Mouse (Mus musculus) intestine, embryonic 14.5 days (tissue): ENCODE measurements around the gene Rasl12. TPM values are rescaled to one million over a fixed set of nuclear protein-coding genes. Genes with fewer than 3 reads are reported as not detected.
A peak's percentile ranks its signal among the peaks of the same experiment; 100 is the strongest.

Experiments used
- ATAC-seq: fragments of 200-750 bp; cut with Nextera tagmentation; replicated peaks from 2 replicates; pipeline ENCODE4 v1.8.0; 2017; ENCODE audit warnings: low read depth, moderate number of reproducible peaks, moderate TSS enrichment, moderate library complexity; ENCODE audit not compliant: low FRiP score, low TSS enrichment
- DNase-seq: peaks from one replicate; pipeline ENCODE4 v3.0.0-alpha.2; 2018; ENCODE audit warnings: low spot score
- H3K27ac ChIP-seq: fragments of 300-500 bp; sonication (generic); 2 replicates; pipeline ENCODE4 v1.5.1; 2014; ENCODE audit warnings: low read depth, mild to moderate bottlenecking, control low read depth
- H3K27me3 ChIP-seq: fragments of 300-500 bp; sonication (generic); replicated peaks from 2 replicates; pipeline ENCODE4 v1.6.1; 2014; ENCODE audit warnings: low read length, control low read depth; ENCODE audit not compliant: control insufficient read depth, insufficient read depth
- H3K36me3 ChIP-seq: fragments of 300-500 bp; sonication (generic); 2 replicates; pipeline ENCODE4 v1.6.1; 2014; ENCODE audit warnings: low read length, control low read depth; ENCODE audit not compliant: control insufficient read depth, insufficient read depth
- H3K4me1 ChIP-seq: fragments of 300-500 bp; sonication (generic); replicated peaks from 2 replicates; pipeline ENCODE4 v1.6.1; 2014; ENCODE audit warnings: low read length, control low read depth, mixed read lengths; ENCODE audit not compliant: control insufficient read depth, insufficient read depth
- H3K4me2 ChIP-seq: fragments of 300-500 bp; sonication (generic); 2 replicates; pipeline ENCODE4 v1.6.1; 2014; ENCODE audit warnings: low read length
- H3K4me3 ChIP-seq: fragments of 300-500 bp; sonication (generic); 2 replicates; pipeline ENCODE4 v1.5.1; 2014; ENCODE audit warnings: low read depth, low read length, control low read depth, mixed read lengths
- H3K9ac ChIP-seq: fragments of 300-500 bp; sonication (generic); 2 replicates; pipeline ENCODE4 v1.6.1; 2014; ENCODE audit warnings: mild to moderate bottlenecking, low read length
- H3K9me3 ChIP-seq: fragments of 300-500 bp; sonication (generic); 2 replicates; pipeline ENCODE4 v1.6.1; 2016; ENCODE audit warnings: low read length, control low read depth; ENCODE audit not compliant: control insufficient read depth
- WGBS: fragments of 180-500 bp; shearing (Covaris S2); extraction: QIAGEN DNeasy Blood & Tissue Kit; methylation state at CpG from one replicate; pipeline ENCODE4 v1.1.7; 2014; 5-methylcytosine and 5-hydroxymethylcytosine counted together
- polyA plus RNA-seq: library from polyadenylated mRNA; unstranded; fragments of >200 nt; fragmentation: Nextera tagmentation; extraction: Ambion mirVana; gene quantifications from 2 replicates; pipeline ENCODE4 v1.2.1, GENCODE M21; 2014

The Rasl12 gene
- polyA plus RNA-seq, 1 experiment from 2014 or later = 2.7 TPM

GRCm38 (mm10) chr9:65422760-65423501 is 24.6 kb downstream of the Rasl12 start, which contains the start of gene Slc51b:
Gene Slc51b (minus strand): TSS chr9:65422955.
- H3K4me2 ChIP-seq = no peak within 1 kb of the TSS
- H3K9me3 ChIP-seq = no peaks in the 10 kb centered on the region
- no peak within 1 kb of the TSS for H3K4me3 ChIP-seq
- ATAC-seq (no peak), DNase-seq (no peak)
- no peaks in the 10 kb centered on the region for H3K4me1 ChIP-seq
- no peak within 1 kb of the TSS for H3K9ac ChIP-seq
- 69% methylated on average over 11 of the region's 11 CpGs for WGBS
- no peaks in the 10 kb centered on the region for H3K36me3 ChIP-seq
- H3K27me3 ChIP-seq = no peaks in the 10 kb centered on the region
- H3K27ac ChIP-seq = no peak within 1 kb of the TSS

GRCm38 (mm10) chr9:65424393-65424792 is 26.1 kb downstream of the Rasl12 start:
- ATAC-seq (no peak), DNase-seq (no peak)
- Histone ChIP-seq H3K4me3 (no peak overlapping the region), H3K9me3 (no peaks in the 10 kb centered on the region), H3K9ac (no peak overlapping the region), H3K4me1 (no peaks in the 10 kb centered on the region), H3K27me3 (no peaks in the 10 kb centered on the region), H3K27ac (no peak overlapping the region), H3K4me2 (no peak overlapping the region), H3K36me3 (no peaks in the 10 kb centered on the region)
- 20% methylated on average over 3 of the region's 3 CpGs for WGBS

- Histone ChIP-seq H3K36me3 (no peaks in the 10 kb centered on the region), H3K4me2 (no peak overlapping the region), H3K4me3 (no peak overlapping the region), H3K9ac (no peak overlapping the region), H3K9me3 (no peaks in the 10 kb centered on the region), H3K27ac (no peak overlapping the region), H3K27me3 (no peaks in the 10 kb centered on the region), H3K4me1 (no peaks in the 10 kb centered on the region)
- 78% methylated on average over 2 of the region's 2 CpGs for WGBS
- no peak for DNase-seq
- no peak for ATAC-seq
Observed at GRCm38 (mm10) chr9:65427511-65427910, 29.2 kb downstream of the Rasl12 start.

GRCm38 (mm10) chr9:65428003-65428402 is 29.7 kb downstream of the Rasl12 start:
- H3K27ac ChIP-seq = no peak overlapping the region
- no peak overlapping the region for H3K4me2 ChIP-seq
- no peaks in the 10 kb centered on the region for H3K36me3 ChIP-seq
- H3K9me3 ChIP-seq = no peaks in the 10 kb centered on the region
- ATAC-seq (no peak), DNase-seq (no peak)
- H3K4me3 ChIP-seq = no peak overlapping the region
- WGBS = 89% methylated on average over 5 of the region's 5 CpGs
- H3K4me1 ChIP-seq = no peaks in the 10 kb centered on the region
- no peaks in the 10 kb centered on the region; the same call in 1 of the 2 replicates for H3K27me3 ChIP-seq
- H3K9ac ChIP-seq = no peak overlapping the region

- H3K4me1 ChIP-seq = no peaks in the 10 kb centered on the region
- H3K27me3 ChIP-seq = no peaks in the 10 kb centered on the region; the same call in 1 of the 2 replicates
- ATAC-seq = no peak
- no peaks in the 10 kb centered on the region for H3K36me3 ChIP-seq
- H3K4me2 ChIP-seq = no peak overlapping the region
- DNase-seq = no peak
- no peaks in the 10 kb centered on the region for H3K9me3 ChIP-seq
- no peak overlapping the region for H3K27ac ChIP-seq
- no peak overlapping the region for H3K9ac ChIP-seq
- H3K4me3 ChIP-seq = no peak overlapping the region
Observed at GRCm38 (mm10) chr9:65430401-65430800, 32.1 kb downstream of the Rasl12 start.

GRCm38 (mm10) chr9:65430921-65431320 is 32.6 kb downstream of the Rasl12 start:
- Histone ChIP-seq H3K9me3 (no peaks in the 10 kb centered on the region), H3K36me3 (no peaks in the 10 kb centered on the region), H3K9ac (no peak overlapping the region), H3K27me3 (no peaks in the 10 kb centered on the region; the same call in 1 of the 2 replicates), H3K4me1 (no peaks in the 10 kb centered on the region), H3K4me3 (no peak overlapping the region), H3K27ac (no peak overlapping the region), H3K4me2 (no peak overlapping the region)
- DNase-seq (no peak), ATAC-seq (no peak)
- WGBS = 87% methylated on average over 5 of the region's 5 CpGs

- DNase-seq = peak; percentile 91
- Histone ChIP-seq H3K27me3 (no peaks in the 10 kb centered on the region; the same call in 1 of the 2 replicates), H3K27ac (no peak overlapping the region), H3K4me2 (no peak overlapping the region), H3K4me1 (no peaks in the 10 kb centered on the region; the same call in 1 of the 2 replicates), H3K36me3 (no peaks in the 10 kb centered on the region), H3K9ac (no peak overlapping the region), H3K9me3 (no peaks in the 10 kb centered on the region), H3K4me3 (no peak overlapping the region)
- WGBS = 2% methylated on average over 3 of the region's 3 CpGs
- ATAC-seq = no peak
Observed at GRCm38 (mm10) chr9:65432236-65432635, 33.9 kb downstream of the Rasl12 start.

GRCm38 (mm10) chr9:65434140-65434539 is 35.8 kb downstream of the Rasl12 start:
- no peaks in the 10 kb centered on the region for H3K9me3 ChIP-seq
- no peak overlapping the region for H3K4me3 ChIP-seq
- H3K9ac ChIP-seq = no peak overlapping the region
- DNase-seq (peak; percentile 60), ATAC-seq (no peak)
- 62% methylated on average over 5 of the region's 5 CpGs for WGBS
- no peaks in the 10 kb centered on the region; the same call in 1 of the 2 replicates for H3K4me1 ChIP-seq
- H3K27me3 ChIP-seq = no peaks in the 10 kb centered on the region; the same call in 1 of the 2 replicates
- H3K36me3 ChIP-seq = 0 out of 2 replicates have a peak, but pooled peaks cover 4% of the 10 kb centered on the region
- no peak overlapping the region for H3K4me2 ChIP-seq
- no peak overlapping the region for H3K27ac ChIP-seq

GRCm38 (mm10) chr9:65435211-65435610 is 36.9 kb downstream of the Rasl12 start:
- no peaks in the 10 kb centered on the region; the same call in 1 of the 2 replicates for H3K4me1 ChIP-seq

More at GRCm38 (mm10) chr9:65435211-65435610, 36.9 kb downstream of the Rasl12 start:
- 0 out of 2 replicates have a peak, but pooled peaks cover 6% of the 10 kb centered on the region for H3K36me3 ChIP-seq
- H3K4me2 ChIP-seq = no peak overlapping the region
- H3K4me3 ChIP-seq = 0 out of 2 replicates have a peak overlapping the region, but pooled peaks have one; percentile 92
- no peak overlapping the region for H3K9ac ChIP-seq
- WGBS = 73% methylated on average over 4 of the region's 4 CpGs
- DNase-seq (no peak), ATAC-seq (no peak; the same call in 1 of the 2 replicates)
- H3K27ac ChIP-seq = no peak overlapping the region
- no peaks in the 10 kb centered on the region; the same call in 1 of the 2 replicates for H3K27me3 ChIP-seq
- H3K9me3 ChIP-seq = no peaks in the 10 kb centered on the region
